Mouse (Mus musculus) G1E (cell line): ENCODE measurements around the gene Prkca.

Experiments used
- CTCF ChIP-seq: IDR thresholded peaks from 2 replicates; pipeline ENCODE4 v1.5.1; 2012; ENCODE audit warnings: low read depth, low read length, inconsistent platforms, mixed read lengths
- TAL1 ChIP-seq: conservative IDR thresholded peaks from 2 replicates; pipeline ENCODE4 v1.6.1; 2012; ENCODE audit warnings: low read depth, low read length, inconsistent platforms, mixed read lengths

DNA sequence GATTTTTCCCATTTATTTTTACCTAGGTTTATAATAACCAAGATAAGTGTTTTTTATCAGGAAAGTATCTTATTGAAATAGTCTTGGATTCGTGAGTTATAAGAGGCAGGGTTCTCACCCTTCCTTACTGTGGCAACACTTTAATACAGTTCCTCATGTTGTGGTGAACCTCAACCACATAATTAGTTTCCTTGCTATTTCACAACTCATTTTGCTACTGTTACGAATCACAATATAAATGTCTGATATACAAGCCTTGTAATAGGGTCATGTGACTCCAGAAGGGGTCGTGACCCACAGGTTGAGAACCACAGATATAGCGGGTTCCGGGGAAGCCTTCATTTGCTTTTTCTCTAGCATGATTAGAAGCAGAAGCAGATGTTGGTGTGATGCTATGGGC is 275.3 kb downstream of the Prkca start:
- TF ChIP-seq CTCF (no peak), TAL1 (no peak)
